Mouse (Mus musculus) testis, adult 10 weeks (tissue): ENCODE measurements around the gene Tsc1. TPM values are rescaled to one million over a fixed set of nuclear protein-coding genes. Genes with fewer than 3 reads are reported as not detected.

Experiments used
- polyA plus RNA-seq: library from polyadenylated mRNA; stranded (reverse); fragments of 350-450 nt; fragmentation: Illumina TruSeq; extraction: RNeasy Lipid Tissue Mini Kit (QIAGEN cat#74804); gene quantifications from one replicate; pipeline ENCODE4 v1.2.3, GENCODE M21; 2014; ENCODE audit warnings: low read depth, low replicate concordance

The Tsc1 gene
- polyA plus RNA-seq, result 10.6 TPM

DNA sequence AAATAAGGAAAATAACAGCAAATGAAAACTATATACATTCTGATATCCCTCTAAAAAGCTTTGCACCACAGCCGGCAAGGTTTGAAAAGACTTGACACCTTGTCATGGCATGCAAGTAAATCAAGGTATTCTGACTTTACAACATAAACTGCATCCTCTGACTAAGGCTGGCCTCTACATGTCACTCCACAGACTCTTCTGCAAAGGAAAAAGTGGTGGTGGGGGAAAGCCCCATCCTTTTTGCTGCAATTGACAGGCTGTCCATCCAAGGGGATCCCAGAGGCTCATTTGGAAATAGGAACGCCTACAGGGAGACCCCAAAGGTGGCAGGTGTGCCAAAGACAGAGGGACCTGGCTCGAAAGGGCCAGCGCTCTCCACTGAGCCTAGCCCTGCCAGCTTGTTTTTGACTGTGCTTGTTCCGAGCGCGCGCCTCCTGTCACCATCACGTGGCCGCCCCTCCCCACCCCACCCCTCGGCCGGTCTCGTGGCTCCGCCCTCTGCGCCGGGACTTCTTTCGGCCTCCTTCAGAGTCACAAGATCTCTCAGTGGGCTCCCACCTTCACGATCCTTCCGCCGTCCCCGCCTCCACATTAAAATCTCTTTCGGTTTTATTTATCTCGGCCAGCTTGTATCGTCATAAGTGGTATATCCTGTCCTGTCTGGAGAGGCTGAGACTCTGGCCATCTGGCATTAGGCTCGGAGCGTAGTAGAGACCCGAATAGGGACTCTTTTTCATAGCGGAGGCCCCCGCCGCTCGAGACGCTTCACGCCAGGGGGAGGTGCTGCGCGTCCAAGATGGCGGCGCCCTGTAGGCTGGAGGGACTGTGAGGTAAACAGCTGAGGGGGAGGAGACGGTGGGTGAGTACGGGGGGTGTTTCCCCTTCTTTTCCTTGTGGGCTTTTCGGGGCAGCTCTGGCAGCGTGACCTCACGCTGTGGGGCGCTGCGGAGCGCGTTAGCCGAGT lies at the start of gene Tsc1:
TSS of gene Tsc1 (plus strand) at position 768 of the 964 bp plus-strand sequence.

DNA sequence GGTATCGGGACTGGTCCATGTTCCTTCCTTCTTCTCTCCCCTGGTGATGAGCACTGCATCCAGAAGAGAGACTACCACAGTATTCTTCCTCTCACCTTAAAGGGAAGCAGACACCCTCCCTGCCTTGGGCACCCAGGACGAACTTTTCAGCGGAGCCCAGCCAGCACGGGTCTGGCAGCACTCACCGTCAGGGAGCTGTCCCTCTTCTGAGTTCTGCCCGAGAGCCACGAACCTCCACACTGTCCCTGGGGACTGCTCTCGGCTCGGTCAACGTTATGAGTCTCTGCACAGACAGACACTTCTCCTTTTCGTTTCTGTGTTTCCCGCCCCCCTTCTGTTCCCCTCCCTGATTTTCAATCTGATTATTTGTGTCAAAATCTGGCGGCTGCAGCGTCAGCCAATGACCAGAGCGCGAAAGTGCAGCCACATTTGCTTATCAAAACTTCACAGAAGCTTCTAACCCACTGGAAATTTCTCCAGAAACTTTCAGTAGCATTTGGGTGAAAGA lies 19.3 kb upstream of the Tsc1 start, which contains the start of gene Gfi1b:
TSS of gene Gfi1b (minus strand) at position 319 of the 508 bp plus-strand sequence.

DNA sequence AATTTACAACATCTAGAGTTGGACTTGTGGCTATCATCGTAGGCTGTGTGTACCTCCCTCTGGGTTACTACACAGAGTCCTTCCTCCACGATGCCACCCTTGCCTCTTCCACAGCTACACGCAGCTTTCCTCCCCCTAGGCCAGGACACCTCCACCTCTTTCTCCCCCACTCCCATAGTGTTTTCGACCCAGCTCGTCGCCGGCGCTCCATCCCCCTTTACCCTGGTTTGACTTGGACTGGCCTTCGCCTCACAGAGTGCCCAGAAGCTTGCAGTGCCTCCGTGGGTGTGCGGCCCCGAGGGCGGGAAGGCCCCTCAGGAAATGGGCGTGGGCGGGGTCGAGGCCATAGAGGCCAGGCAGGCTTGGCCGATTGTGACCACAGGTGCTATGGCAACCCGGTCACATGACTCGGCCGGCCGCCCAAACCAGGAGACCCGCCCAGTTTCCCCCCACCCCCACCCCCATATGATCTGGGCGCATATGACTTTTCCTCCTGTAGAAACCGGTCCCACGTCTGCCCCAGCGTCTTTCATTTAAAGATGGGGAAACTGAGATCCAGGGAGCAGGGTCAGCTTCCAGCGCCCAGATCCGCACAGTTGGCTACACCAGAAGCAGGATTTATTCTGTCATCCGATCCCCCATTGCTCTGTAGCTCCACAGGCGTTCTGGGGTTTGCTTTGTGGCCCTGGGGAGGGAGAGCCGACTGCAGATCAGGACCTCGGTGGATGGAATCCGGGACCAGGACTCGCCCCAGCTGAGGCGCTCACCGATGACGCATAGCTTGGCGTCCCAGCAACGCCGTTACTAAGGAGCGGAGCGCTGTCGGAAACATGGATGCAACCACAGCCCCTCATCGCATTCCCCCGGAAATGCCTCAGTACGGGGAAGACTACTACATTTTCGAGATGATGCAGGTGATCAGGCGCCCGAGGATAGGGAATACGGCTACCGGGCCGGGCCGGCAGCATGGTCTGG lies 58.6 kb downstream of the Tsc1 start, which contains the start of the genes Spaca9 and Ak8:
TSS of gene Spaca9 (minus strand) at position 367 of the 975 bp plus-strand sequence.
TSS of gene Ak8 (plus strand) at position 804 of the 975 bp plus-strand sequence.

Other genes starting within 250 kb of the Tsc1 start
- gene Ppp1r26, start 194.4 kb upstream of the Tsc1 start, polyA plus RNA-seq, result 3.7 TPM
- 91.9 TPM for gene 1700007K13Rik, start 174.9 kb upstream of the Tsc1 start, polyA plus RNA-seq
- 25.5 TPM for gene Mrps2, start 173.2 kb upstream of the Tsc1 start, polyA plus RNA-seq
- gene Gbgt1, start 144.3 kb upstream of the Tsc1 start, polyA plus RNA-seq, result not detected
- not detected for gene Gm10134, start 135.1 kb upstream of the Tsc1 start, polyA plus RNA-seq
- 60.8 TPM for gene Ralgds, start 128.1 kb upstream of the Tsc1 start, polyA plus RNA-seq
- gene Cel, start 77.8 kb upstream of the Tsc1 start, polyA plus RNA-seq, result not detected
- 3.6 TPM for gene Gtf3c5, start 57.5 kb upstream of the Tsc1 start, polyA plus RNA-seq
- not detected for gene Gfi1b, start 19.2 kb upstream of the Tsc1 start, polyA plus RNA-seq
- 23.7 TPM for gene Spaca9, start 58.5 kb downstream of the Tsc1 start, polyA plus RNA-seq
- gene Ak8, start 58.9 kb downstream of the Tsc1 start, polyA plus RNA-seq, result 60.9 TPM
- 17.5 TPM for gene Gtf3c4, start 199.1 kb downstream of the Tsc1 start, polyA plus RNA-seq
- 7.6 TPM for gene Ddx31, start 199.2 kb downstream of the Tsc1 start, polyA plus RNA-seq